9 mouse cellular contexts compared by ENCODE assay signal in genomic region chr4:137660364-137661077, GRCm38 (mm10). TPM values are rescaled to one million over a fixed set of nuclear protein-coding genes. Genes with fewer than 3 reads are reported as not detected.
DNase-seq lines count a peak whose midpoint lies in the region; ATAC-seq and TF ChIP-seq lines count a peak whose summit lies in the region.
"Had no signal": no experiment of that assay in that cellular context is flagged by ENCODE, and none has a peak within 500 bp of the region (broad histone marks: within the 10 kb centered on the region; RNA-seq: fewer than 3 reads in every experiment).

No protein-coding gene starts in this region.

- no peak for TF ChIP-seq POLR2A in lung, adult 2 months (IDR thresholded peaks at IDR 0.05; ENCODE audit: borderline replicate concordance, extremely low read depth, low read depth, low read length)

- H3K4me3 ChIP-seq in heart, embryonic 13.5 days = no peak overlapping the region
- H3K4me3 ChIP-seq in lung, adult 2 months (replicated peaks; ENCODE audit: extremely low read depth, low read depth, low read length) = no peak overlapping the region
- H3K4me3 ChIP-seq in intestine, embryonic 16.5 days (ENCODE audit: low read length) = no peak overlapping the region
- H3K4me3 ChIP-seq: stomach, embryonic 15.5 days had no signal

- no peak for DNase-seq in heart, adult 18-20 months
- DNase-seq in 3T3-L1 (ENCODE audit: low read depth, low spot score) = peak; percentile 27
- DNase-seq in ZHBTc4 (ENCODE audit: low read depth, low spot score) = peak; percentile 39
- DNase-seq in lung, adult 2 months = peak; percentile 67
- DNase-seq in frontal cortex, postnatal 25 days (ENCODE audit: low spot score in 2 of 2) = no peak
- no peak for DNase-seq in c-Kit-positive CD71-positive TER-119-positive erythroid progenitor cells, embryonic 14.5 days (ENCODE audit: low spot score)

- no peak overlapping the region for H3K4me2 ChIP-seq in heart, embryonic 13.5 days
- H3K4me2 ChIP-seq in intestine, embryonic 16.5 days (ENCODE audit: low read depth, low read length) = no peak overlapping the region
- H3K4me2 ChIP-seq: stomach, embryonic 15.5 days had no signal

- peaks cover 25% of the 10 kb centered on the region for H3K27me3 ChIP-seq in heart, embryonic 13.5 days (replicated peaks)
- H3K27me3 ChIP-seq in intestine, embryonic 16.5 days (replicated peaks; ENCODE audit: control insufficient read depth, insufficient read depth, low read length) = peaks cover 6% of the 10 kb centered on the region

- H3K27ac ChIP-seq in heart, embryonic 13.5 days (replicated peaks) = peak overlapping the region; percentile 15; the same call in 1 of the 2 replicates
- no peak overlapping the region for H3K27ac ChIP-seq in intestine, embryonic 16.5 days (ENCODE audit: low read length)
- H3K27ac ChIP-seq: stomach, embryonic 15.5 days had no signal

- WGBS in heart, embryonic 13.5 days = 59% methylated on average over 10 of the region's 10 CpGs
- WGBS in lung, adult 2 months = 42% methylated on average over 10 of the region's 10 CpGs
- 56% methylated on average over 10 of the region's 10 CpGs for WGBS in intestine, embryonic 16.5 days

- TF ChIP-seq CTCF in lung, adult 2 months (IDR thresholded peaks at IDR 0.05; ENCODE audit: insufficient read depth, low read length) = no peak

- no peak overlapping the region for H3K9ac ChIP-seq in heart, embryonic 13.5 days
- no peak overlapping the region for H3K9ac ChIP-seq in intestine, embryonic 16.5 days (ENCODE audit: low read depth, low read length)
- H3K9ac ChIP-seq: stomach, embryonic 15.5 days had no signal

- H3K36me3 ChIP-seq in heart, embryonic 13.5 days = peaks cover 31% of the 10 kb centered on the region
- 0 out of 2 replicates have a peak, but pooled peaks cover 4% of the 10 kb centered on the region for H3K36me3 ChIP-seq in intestine, embryonic 16.5 days (ENCODE audit: control insufficient read depth, insufficient read depth, low read length)

- peaks cover 21% of the 10 kb centered on the region for H3K4me1 ChIP-seq in heart, embryonic 13.5 days
- peaks cover 16% of the 10 kb centered on the region for H3K4me1 ChIP-seq in lung, adult 2 months (ENCODE audit: control insufficient read depth, insufficient read depth, low read length)
- H3K4me1 ChIP-seq in intestine, embryonic 16.5 days (ENCODE audit: control insufficient read depth, insufficient read depth, low read length) = peaks cover 6% of the 10 kb centered on the region

- ATAC-seq in heart, embryonic 13.5 days (ENCODE audit: extremely low read depth, insufficient number of reproducible peaks, low FRiP score, low TSS enrichment) = no peak
- ATAC-seq in intestine, embryonic 16.5 days = no peak

- H3K9me3 ChIP-seq in heart, embryonic 13.5 days = no peaks in the 10 kb centered on the region
- H3K9me3 ChIP-seq in intestine, embryonic 16.5 days (ENCODE audit: control insufficient read depth, low read length) = no peaks in the 10 kb centered on the region
- H3K9me3 ChIP-seq: stomach, embryonic 15.5 days had no signal

RNA-seq across cellular contexts. Expression of gene Rap1gap, which starts 4.0 kb away (rescaled TPM):
- polyA plus RNA-seq in heart, embryonic 13.5 days (2015; fragmentation: Nextera tagmentation; extraction: Ambion mirVana) = 5.1 and 6.1 TPM in 2 replicates
- total RNA-seq in heart, adult 18-20 months (2021) = 10 to 100 TPM; 14.2 to 14.8 TPM
- 68.3 and 101 TPM in 2 replicates for polyA plus RNA-seq in lung, adult 2 months (2012; rRNA removed)
- polyA plus RNA-seq in intestine, embryonic 16.5 days (2015; fragmentation: Nextera tagmentation; extraction: Ambion mirVana) = 26.9 and 30.9 TPM in 2 replicates

Comparison
In these comparisons a context has a peak if more than half of its experiments do, and no peak if none do; other contexts are left out.
1. DNase-seq: peak in 3T3-L1 (single experiment), ZHBTc4 (single experiment) and lung, adult 2 months (single experiment); none in heart, adult 18-20 months (0 of 2), frontal cortex, postnatal 25 days (0 of 2) and c-Kit-positive CD71-positive TER-119-positive erythroid progenitor cells, embryonic 14.5 days (single experiment).